Mouse (Mus musculus): ENCODE results near the gene Prpf6.

Gene Prpf6

DNA sequence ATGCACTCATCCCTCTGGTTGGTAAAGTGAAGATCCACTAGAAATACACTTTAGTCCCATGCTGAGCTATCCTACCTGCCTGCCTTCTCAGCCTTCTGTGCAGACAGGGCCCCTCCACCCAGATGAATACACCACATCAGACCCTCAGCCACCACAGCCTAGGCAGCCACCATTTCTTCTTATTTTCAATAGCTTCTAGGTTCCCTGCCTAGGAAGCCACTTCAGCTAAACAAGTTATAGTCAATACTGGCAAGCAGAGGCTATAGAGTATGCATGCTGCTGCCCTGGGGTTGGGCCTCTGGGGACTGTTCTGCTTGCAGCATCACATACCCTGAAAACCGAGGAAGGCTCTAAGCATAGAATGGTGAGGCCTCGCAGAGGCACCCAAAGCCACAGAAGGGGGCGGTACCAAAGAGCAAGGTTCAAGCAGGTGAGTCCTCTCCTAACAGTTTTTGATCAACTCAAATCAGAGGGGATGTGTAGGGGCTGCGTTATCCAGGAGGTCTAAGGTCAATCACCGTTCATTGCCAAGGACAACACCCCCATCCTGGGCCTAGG lies at the start of gene Prpf6:
Gene Prpf6 (plus strand): TSS at position 341 of the 558 bp plus-strand sequence.
- no peak for DNase-seq (ENCODE audit: low spot score in 2 of 2)

DNA sequence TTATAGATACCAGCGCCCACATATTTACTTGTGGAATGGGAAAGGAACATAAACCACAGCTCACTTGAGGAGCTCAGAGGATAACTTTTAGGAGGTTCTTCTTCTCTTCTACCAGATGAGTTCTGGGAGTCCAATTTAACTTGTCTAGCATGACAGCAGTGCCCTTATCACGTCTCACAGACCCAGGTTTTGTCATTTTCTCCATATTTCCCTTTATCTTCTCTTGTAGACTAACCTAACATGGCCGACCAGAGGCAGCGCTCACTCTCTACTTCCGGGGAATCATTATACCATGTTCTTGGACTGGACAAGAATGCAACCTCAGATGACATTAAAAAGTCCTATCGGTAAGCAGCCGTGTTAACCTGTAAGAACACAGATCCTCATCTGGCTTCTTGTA lies 45.5 kb upstream of the Prpf6 start:
- DNase-seq (ENCODE audit: low spot score in 2 of 2) = no peak

DNA sequence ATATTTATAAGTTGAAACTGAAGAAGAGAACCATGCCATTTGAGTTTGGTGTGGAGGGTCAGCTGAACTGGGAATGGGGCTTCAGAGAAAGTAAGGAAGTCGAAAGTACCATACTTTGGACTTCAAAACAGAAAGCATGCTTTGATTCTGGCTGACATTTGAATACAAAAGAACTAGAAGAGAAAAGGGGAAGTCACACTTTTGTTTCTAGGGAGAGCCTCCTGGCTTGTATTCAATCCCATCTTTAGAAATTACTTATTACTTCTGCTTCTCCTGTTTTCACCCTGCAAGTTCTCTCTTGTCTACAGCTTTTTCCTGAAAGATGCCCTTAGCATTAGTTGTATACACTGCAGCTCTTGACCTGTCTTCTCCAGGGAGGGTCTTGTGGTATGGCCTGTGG lies 43.4 kb upstream of the Prpf6 start:
- DNase-seq (ENCODE audit: low spot score in 2 of 2) = no peak

DNA sequence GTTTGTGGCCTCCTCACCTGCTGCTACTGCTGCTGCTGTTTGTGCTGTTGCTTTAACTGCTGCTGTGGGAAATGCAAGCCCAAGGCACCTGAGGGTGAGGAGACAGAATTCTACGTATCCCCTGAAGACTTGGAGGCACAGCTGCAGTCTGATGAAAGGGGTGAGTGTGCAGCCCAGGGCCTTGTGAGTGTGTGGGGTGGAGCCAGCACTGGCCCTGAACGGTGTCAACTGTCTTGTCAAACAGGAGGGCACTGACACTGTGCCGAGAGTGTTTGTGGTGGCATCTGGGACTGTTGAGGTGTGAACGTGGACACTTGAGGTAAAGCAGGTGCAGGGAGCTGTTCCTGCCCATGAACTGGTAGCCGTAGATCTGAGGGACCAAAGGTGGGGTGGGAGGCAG lies 43.0 kb upstream of the Prpf6 start:
- DNase-seq (ENCODE audit: low spot score in 2 of 2) = no peak

DNA sequence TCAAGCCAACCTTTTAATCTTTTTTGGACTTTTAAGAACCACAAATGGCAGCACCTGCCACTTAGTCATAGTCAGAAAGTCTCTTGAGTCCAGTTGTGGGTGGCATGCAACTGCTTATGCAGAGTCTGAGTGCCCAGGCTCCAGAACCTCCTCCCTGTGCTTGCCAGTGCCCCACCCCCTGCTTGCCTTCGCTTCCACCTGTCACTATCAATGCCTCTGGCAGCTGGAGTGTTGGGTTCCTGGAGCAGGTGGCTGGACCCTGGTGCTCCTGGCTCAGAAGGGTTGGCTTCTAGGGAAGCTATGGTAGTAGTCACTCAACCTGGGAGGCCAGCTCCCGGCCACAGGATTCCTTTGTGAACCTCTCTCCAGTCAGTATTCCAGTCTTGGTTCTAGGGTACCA lies 41.4 kb upstream of the Prpf6 start:
- DNase-seq (ENCODE audit: low spot score in 2 of 2) = no peak

DNA sequence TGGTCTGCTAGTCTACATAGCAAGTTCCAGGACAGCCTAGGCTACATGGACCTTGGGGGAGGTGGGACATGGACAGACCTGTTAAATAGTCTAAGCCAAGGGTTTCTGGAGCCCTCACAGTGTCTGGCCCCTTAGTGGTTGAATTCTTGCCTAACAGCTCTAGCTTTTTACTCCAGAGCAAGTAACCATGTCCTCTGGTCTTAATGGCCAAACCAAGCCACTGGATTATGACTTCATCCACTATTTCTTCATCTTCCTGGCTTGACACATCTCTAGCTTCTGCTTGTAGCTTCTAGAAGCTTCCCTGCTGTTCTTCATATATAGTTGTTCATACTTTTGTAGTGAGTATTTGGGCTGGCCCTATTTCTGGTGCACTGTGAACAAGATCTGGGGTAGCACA lies 37.9 kb upstream of the Prpf6 start:
- DNase-seq (ENCODE audit: low spot score in 2 of 2) = no peak

DNA sequence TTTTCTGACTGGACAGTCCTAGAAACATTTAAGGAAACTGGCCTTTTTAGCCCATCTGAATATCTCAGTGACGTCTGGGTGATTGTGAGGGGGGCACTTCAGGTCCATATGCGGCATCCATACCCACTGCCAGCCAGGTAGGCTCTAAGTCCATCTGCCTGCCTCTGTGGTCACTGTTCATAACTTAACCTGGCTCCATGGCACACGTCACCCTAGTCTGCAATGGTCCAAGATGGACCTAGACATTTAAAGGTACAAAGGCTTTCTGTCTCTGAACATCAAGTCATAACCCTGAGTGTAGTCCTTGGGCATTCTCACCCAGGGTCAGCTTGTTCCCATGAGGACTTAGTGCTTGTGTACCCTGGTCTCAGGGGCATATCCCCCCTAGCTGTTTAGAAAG lies 24.3 kb upstream of the Prpf6 start:
- no peak for DNase-seq (ENCODE audit: low spot score in 2 of 2)

DNA sequence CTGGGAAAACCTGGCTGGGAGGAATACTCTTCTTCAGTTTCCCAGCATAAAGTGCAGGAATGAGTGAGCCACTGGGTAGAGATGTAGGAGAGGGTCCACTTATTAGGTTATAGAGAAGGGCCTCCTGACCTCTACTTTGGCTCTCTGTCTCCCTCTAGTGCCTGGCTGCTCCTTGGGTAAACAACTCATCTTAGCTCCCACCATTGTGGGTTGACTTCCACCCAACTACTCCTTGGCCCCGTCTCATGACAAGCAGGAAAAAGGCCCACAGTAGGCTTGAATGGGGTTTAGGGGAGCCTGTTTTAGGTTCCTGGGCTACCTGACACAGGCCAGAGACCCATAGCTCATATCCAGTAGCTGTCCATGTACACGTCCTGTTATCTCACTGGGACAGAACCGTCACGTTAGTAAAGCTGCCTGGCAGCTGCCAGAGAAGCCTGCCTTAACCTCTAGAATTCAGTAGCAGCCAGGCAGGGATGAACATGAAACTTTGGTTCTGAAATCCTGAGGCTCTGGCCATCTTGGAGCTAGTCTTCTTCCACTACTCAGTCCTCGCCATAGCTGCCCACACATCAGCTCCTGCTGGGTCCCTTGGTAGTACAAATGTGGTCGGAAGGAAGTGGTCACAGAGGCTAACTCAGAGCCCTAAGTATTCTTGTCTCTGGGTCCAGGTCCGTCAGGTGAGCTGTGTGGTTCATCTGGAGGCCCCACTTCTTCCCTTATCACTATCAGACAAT lies 23.2 kb upstream of the Prpf6 start:
- no peak for DNase-seq (ENCODE audit: low spot score in 2 of 2)

DNA sequence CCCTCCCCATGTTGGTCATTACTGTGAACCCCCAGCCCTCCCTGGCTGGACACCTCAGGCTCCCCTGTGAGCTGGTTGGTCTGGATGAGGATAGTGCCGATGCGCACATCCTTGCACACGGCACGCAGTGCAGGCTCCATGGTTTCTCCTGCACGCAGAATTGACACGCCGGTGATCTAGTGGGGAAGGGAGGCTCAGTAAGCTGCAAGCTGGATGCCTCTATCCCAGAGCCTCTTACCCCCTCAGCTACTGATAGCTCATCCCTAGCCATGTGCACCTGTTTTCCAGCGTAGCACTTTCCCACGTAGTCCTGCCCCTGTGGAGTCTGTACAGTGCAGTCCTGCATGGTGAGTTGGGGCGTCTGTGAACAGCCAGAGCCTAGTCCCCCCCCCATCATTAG lies 21.8 kb upstream of the Prpf6 start:
- no peak for DNase-seq (ENCODE audit: low spot score in 2 of 2)

DNA sequence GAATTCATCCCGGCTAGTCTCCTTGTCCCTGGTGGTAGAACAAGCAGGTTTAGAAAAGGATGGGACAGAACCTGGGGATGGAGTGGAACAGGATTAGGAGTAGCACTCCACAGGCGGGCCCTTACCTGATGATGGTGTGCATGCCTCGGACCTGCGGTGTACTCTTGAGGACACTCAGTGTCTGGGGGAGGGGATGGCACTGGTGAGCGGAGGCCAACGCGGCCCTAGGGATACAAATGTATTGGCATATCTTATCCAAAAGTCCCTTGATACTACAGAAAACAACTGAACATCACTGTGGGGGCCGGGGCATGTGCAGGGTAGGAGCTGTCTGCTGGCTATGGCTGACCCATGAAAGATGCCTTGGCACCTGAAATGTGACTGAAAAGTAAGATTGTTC lies 21.3 kb upstream of the Prpf6 start:
- no peak for DNase-seq (ENCODE audit: low spot score in 2 of 2)

DNA sequence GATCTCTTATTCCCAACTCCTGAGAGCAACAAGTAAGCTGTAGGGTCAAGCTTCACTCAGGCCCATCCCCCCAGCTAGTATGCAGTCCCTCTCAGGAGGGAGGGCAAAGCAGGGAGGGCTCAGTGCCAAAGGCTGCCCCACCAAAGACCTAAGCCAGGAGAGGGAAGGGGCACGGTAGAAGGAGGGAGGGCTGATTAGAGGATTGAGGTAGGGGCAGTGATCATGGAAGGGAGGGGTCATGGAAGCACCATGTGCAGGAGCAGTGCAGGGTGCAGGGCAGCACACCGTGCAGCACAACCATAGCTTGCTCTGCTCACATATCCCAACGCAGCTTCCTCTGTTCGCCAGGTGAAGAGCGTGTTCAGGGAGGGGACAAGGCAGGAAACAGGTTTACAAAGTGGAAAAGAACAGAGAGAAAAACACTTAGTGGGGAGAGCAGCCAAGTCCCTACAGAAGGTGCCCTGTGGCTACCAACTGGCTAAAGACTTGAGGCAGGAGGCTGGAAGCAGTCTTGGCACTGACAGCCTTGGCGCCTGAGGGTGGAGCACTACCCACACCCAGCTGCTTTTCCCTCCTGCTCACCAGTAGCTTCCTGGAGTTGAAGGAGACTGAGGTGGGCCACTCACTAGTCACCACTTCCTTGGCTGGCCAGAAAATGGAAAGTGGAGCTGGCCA lies 20.6 kb upstream of the Prpf6 start:
- DNase-seq (ENCODE audit: low spot score in 2 of 2) = no peak

DNA sequence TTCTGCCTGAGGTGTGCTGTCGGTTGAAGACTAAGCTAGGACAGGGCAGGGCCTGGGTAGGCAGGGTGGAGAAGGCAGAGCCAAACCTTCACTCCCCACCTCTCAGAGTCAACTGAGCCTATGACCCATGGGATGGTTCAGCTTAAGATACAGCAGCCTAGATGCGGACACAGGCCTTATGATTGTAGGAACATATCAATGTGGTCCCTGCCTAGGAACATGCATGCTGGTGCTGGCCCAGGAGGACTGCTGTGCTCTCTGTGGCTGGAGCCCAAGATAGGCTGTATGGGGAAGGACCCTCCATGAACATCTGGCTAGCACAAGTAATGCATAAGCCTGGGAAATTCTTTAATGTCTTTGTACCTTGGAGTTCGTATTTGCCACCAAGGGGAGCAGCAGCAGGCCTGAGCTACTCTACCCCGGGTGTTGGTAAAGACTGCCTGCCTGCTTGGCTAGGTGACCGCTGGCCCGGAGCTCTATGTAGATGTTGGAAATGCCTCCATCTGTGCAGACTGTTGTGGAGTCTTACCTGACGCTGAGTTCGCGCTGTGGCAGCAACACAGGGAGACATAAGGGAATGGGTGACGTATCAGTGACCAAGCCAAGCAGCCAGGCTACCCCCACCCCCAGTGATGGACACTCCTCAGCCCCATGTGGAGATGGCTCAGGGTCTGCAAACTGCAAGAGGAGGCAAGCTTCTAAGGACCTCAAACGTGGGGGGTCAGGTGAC lies 19.6 kb upstream of the Prpf6 start:
- DNase-seq (ENCODE audit: low spot score in 2 of 2) = no peak

DNA sequence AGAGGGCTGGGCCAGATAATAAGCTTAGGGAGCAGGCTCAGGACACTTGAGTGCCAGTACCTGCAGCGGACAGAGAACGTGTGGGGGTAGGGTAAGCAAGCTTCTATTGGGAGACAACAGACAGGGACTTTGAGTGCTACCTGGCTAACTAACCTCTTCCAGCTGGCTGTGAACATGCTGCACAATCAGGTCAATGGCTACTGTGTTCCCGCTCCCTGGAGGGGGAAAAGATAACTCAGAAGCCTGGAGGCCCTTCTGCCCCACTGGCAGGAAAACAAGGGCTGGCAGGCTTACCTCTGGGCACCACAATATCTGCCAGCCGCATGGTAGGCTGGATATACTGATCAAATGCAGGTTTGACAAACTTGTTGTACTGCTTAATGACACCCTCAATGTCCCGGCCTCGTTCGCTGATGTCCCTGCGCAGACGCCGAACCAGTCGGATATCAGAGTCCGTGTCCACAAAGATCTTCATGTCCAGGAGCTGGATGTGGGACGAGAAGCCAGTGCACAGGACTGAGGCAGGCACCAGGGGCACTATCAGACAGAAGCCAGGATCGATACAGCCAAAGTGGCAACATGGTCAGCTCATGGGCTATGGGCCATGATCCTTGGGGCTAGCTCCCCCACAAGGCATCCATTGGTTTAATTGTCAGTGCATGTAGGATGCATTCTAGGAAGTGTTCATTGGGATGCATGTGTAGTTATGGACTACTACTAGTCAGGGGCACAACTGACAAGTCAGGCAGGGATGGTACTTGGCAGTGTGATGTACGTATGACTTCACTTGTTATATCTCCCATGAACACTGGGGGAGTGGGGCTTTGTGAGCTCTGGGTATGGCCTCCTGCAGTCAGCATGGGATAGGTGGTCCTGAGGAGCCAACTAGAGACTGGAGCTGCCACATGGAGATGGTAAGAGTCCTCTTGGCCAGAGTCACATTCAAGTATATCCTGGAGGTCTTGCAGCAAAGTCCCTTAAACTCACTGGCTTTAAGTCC lies 18.4 kb upstream of the Prpf6 start:
- no peak for DNase-seq (ENCODE audit: low spot score in 2 of 2)

DNA sequence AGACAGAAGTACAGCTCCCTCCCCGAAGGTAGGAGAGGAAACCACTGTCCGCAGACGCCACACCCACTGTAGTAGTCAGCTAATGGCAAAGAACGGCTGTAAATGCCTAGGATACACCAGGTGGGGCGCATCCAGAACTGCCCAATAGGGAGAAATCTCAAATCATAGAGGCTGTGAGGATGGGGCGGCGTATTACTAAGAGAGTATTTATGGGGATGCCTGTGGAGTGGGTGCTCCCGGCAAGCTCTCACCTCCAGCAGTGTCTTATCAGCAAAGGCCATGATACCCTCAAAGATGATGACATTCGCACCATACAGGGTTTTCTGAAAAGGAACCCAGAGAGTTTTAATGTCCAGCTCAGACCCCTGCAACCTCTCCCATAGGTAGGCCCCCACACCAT lies 17.7 kb upstream of the Prpf6 start:
- no peak for DNase-seq (ENCODE audit: low spot score in 2 of 2)

DNA sequence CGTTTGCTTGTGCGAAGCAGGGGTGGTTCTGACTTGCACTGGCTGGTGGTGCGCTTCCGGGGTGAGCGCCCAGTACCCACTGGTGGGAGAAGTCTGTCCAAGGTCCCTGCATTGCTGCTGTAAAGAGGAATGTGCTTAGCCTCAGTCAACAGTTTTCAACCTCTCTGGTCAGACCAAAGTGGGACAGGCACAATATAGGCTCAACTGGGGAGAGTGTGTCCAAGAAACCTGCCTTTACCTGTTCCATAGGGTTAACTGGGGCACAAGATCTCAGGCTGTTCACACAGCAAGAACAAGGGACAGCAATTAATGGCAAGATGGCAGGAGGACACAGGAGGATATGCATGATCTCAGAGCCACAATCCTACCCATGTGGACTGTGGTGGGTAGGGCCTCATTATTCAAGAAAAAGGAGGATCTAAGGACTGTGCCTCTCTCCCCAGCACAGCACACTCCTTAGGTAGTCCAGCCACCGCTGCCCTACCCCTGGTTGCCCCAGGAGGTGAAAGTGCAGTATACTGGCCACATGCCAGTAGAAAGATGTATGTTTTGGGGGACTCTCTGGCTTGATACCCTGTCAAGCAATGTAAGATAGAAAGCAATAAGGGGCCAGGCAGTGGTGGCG lies 16.6 kb upstream of the Prpf6 start:
- no peak for DNase-seq (ENCODE audit: low spot score in 2 of 2)

DNA sequence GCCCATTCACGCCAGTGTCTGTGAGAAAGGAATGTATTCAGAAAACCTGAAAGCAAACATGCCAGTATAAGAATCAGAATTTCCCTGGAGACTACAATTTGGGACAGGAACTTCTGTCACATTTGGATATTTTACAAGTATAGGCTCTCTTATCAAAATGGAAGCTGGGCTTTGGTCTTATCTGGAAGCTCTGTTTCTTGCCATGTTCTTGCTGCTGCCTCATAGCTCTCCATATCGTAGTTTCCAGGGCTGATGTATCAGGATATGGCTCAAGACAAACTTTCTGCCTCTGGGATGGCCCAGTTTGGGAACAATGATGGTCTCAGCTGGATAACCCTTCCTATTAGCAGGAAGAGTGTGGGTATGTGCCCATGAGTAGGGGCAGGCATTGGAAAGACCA lies 15.1 kb upstream of the Prpf6 start:
- DNase-seq (ENCODE audit: low spot score in 2 of 2) = no peak

DNA sequence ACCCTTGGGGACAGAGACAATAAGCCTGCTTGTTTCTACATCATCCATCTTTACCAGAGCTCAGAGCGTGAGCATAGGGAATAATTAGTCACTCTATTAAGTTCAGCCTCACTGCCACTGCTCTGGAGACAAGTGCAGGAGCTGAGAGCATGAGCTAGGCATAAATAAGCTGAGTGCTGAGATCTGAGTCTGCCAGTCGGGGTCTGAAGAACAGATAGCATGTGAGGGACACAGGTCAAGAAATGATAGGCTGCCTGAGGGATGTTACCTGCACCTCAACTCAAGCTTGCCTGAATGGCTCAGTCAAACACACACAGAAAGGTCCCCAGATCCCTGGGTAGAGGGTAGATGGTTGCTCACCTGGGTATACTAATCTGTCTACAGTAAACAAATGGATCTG lies 14.5 kb upstream of the Prpf6 start:
- no peak for DNase-seq (ENCODE audit: low spot score in 2 of 2)

DNA sequence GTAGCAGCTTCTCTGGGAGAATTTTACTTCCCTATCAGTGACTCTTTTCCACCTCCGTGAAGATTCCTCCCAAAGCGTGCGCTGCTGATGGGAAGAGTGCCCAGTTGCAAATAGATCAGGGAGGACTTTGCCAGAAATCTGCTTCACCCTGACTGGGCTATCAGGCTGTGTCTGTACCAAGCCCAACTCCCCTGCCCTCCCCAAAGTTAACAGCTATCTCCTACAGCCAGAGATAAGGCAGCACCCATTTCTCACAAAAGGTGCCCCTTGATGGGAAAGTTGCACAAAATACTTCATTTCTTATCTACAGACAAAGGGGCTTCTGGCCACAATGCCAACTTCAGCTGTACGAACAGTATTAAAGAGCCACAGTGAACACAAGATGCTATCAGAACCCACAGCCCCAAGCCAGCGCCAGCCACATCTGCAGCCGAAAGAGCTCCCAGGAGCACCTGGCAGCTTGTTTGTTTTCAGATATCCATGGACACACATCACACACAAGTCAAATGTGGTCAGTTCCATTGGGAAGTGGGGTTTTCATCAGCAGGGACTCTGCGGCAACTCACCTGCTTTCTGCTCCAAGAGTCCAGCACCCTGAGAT lies 13.6 kb upstream of the Prpf6 start:
- DNase-seq (ENCODE audit: low spot score in 2 of 2) = no peak

DNA sequence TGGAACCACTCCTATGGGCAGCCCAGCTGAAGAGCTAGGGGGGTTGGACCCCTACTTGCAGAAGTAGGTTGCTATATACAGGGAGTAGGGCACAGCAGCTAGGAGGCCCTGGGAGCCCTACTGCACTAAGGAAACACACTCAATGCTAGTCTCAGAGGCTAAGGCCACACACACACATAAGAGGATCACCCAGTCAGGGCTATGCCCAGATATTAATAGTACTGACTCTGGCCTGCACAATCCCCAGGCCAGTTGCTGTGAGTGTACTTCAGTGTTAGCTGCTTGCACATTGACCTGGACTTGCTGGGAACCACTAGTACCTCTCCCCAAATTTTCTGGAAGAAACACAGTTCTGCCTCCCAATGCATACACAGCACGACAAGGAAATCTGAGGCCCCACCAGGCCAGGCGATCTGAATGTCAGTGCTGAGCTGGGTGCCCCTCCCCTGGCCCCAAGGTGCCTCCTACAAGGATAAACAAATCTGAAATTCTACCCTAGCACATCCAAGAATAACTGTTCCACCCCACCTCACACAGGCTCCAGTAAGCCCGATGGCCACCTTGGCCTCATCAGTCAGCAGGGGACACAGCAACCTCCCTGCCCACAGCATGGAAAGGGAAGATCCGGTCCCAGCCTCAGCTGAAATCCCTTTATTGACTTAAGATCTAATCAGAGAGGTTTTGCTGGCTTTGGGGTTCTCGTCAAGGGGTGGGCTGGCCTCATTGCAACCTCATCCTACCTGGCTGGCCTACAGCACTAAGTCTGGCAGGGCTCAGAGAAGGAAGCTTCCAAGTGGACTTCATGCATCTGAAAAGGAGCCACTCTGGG lies 12.7 kb upstream of the Prpf6 start:
- no peak for DNase-seq (ENCODE audit: low spot score in 2 of 2)

DNA sequence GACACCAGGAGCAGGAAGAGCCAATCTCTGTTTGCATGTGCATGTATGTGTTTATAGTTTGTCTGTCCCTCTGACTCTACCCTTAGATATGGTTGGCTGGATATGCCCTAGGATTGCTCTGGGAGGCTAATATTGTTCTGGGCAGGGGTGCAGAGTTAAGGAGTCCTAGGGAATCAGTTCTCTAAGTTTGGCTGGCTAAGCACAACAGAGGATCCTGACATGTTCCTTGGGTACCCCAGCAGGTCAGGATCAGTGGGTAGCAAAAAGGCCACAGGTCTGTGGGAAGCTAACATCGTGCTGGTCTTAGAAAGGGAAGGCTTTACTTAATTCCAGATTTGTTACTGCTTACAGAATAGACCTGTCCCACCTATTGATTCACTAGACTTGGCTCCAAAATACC lies 12.0 kb upstream of the Prpf6 start:
- no peak for DNase-seq (ENCODE audit: low spot score in 2 of 2)
